Mouse (Mus musculus): Measurements from ENCODE around the gene Hgd. TPM values are rescaled to one million over a fixed set of nuclear protein-coding genes. Genes with fewer than 3 reads are reported as not detected.

Gene Hgd
- polyA plus RNA-seq, 1 experiment = 0.23 TPM

GRCm38 (mm10) chr16:37546312-37546711 lies 33.6 kb upstream of the Hgd start:
- Histone ChIP-seq H3K27me3 (ENCODE audit: control insufficient read depth, insufficient read depth, low read length) (no peaks in the 10 kb centered on the region), H3K4me3 (replicated peaks; ENCODE audit: insufficient read depth, low read depth, low read length) (no peak overlapping the region), H3K27ac (ENCODE audit: insufficient read depth, low read length) (no peak overlapping the region), H3K4me1 (ENCODE audit: control insufficient read depth, insufficient read depth, low read length) (no peaks in the 10 kb centered on the region)
- TF ChIP-seq POLR2A (IDR thresholded peaks at IDR 0.05; ENCODE audit: borderline replicate concordance, insufficient read depth, low read length) = no peak
- TF ChIP-seq CTCF (IDR thresholded peaks at IDR 0.05; ENCODE audit: borderline replicate concordance, insufficient read depth, low read depth, low read length) = no peak
- WGBS = 77% methylated on average over 5 of the region's 5 CpGs
- no peak for DNase-seq

- no peak for TF ChIP-seq CTCF (IDR thresholded peaks at IDR 0.05; ENCODE audit: borderline replicate concordance, insufficient read depth, low read depth, low read length)
- no peak for TF ChIP-seq POLR2A (IDR thresholded peaks at IDR 0.05; ENCODE audit: borderline replicate concordance, insufficient read depth, low read length)
- Histone ChIP-seq H3K27me3 (ENCODE audit: control insufficient read depth, insufficient read depth, low read length) (no peaks in the 10 kb centered on the region), H3K4me1 (ENCODE audit: control insufficient read depth, insufficient read depth, low read length) (no peaks in the 10 kb centered on the region), H3K4me3 (replicated peaks; ENCODE audit: insufficient read depth, low read depth, low read length) (no peak overlapping the region), H3K27ac (ENCODE audit: insufficient read depth, low read length) (no peak overlapping the region)
- WGBS = 51% methylated on average over 3 of the region's 3 CpGs
- DNase-seq = no peak
These were observed 29.7 kb upstream of the Hgd start for GRCm38 (mm10) chr16:37550266-37550665.

GRCm38 (mm10) chr16:37550981-37551380 lies 29.0 kb upstream of the Hgd start:
- DNase-seq = no peak
- H3K4me1 ChIP-seq (ENCODE audit: control insufficient read depth, insufficient read depth, low read length) = no peaks in the 10 kb centered on the region
- TF ChIP-seq POLR2A (IDR thresholded peaks at IDR 0.05; ENCODE audit: borderline replicate concordance, insufficient read depth, low read length) (no peak), CTCF (IDR thresholded peaks at IDR 0.05; ENCODE audit: borderline replicate concordance, insufficient read depth, low read depth, low read length) (no peak)
- H3K27ac ChIP-seq (ENCODE audit: insufficient read depth, low read length) = no peak overlapping the region
- no peaks in the 10 kb centered on the region for H3K27me3 ChIP-seq (ENCODE audit: control insufficient read depth, insufficient read depth, low read length)
- H3K4me3 ChIP-seq (replicated peaks; ENCODE audit: insufficient read depth, low read depth, low read length) = no peak overlapping the region
- 87% methylated on average over 2 of the region's 2 CpGs for WGBS

- 96% methylated on average over 3 of the region's 3 CpGs for WGBS
These were observed 27.1 kb upstream of the Hgd start for GRCm38 (mm10) chr16:37552824-37553223.

GRCm38 (mm10) chr16:37562414-37562813 lies 17.5 kb upstream of the Hgd start:
- Histone ChIP-seq H3K27me3 (ENCODE audit: control insufficient read depth, insufficient read depth, low read length) (no peaks in the 10 kb centered on the region), H3K4me3 (replicated peaks; ENCODE audit: insufficient read depth, low read depth, low read length) (no peak overlapping the region), H3K27ac (ENCODE audit: insufficient read depth, low read length) (no peak overlapping the region), H3K4me1 (ENCODE audit: control insufficient read depth, insufficient read depth, low read length) (no peaks in the 10 kb centered on the region)
- 81% methylated on average over 6 of the region's 6 CpGs for WGBS
- TF ChIP-seq POLR2A (IDR thresholded peaks at IDR 0.05; ENCODE audit: borderline replicate concordance, insufficient read depth, low read length) (no peak), CTCF (IDR thresholded peaks at IDR 0.05; ENCODE audit: borderline replicate concordance, insufficient read depth, low read depth, low read length) (no peak)
- no peak for DNase-seq

More at GRCm38 (mm10) chr16:37552824-37553223, 27.1 kb upstream of the Hgd start:
- no peak for DNase-seq
- Histone ChIP-seq H3K4me3 (replicated peaks; ENCODE audit: insufficient read depth, low read depth, low read length) (no peak overlapping the region), H3K27me3 (ENCODE audit: control insufficient read depth, insufficient read depth, low read length) (no peaks in the 10 kb centered on the region), H3K4me1 (ENCODE audit: control insufficient read depth, insufficient read depth, low read length) (no peaks in the 10 kb centered on the region), H3K27ac (ENCODE audit: insufficient read depth, low read length) (no peak overlapping the region)
- TF ChIP-seq POLR2A (IDR thresholded peaks at IDR 0.05; ENCODE audit: borderline replicate concordance, insufficient read depth, low read length) = no peak
- TF ChIP-seq CTCF (IDR thresholded peaks at IDR 0.05; ENCODE audit: borderline replicate concordance, insufficient read depth, low read depth, low read length) = no peak

GRCm38 (mm10) chr16:37562961-37563360 lies 17.0 kb upstream of the Hgd start:
- Histone ChIP-seq H3K27ac (ENCODE audit: insufficient read depth, low read length) (no peak overlapping the region), H3K27me3 (ENCODE audit: control insufficient read depth, insufficient read depth, low read length) (no peaks in the 10 kb centered on the region), H3K4me3 (replicated peaks; ENCODE audit: insufficient read depth, low read depth, low read length) (no peak overlapping the region), H3K4me1 (ENCODE audit: control insufficient read depth, insufficient read depth, low read length) (no peaks in the 10 kb centered on the region)
- WGBS = 90% methylated on average over 5 of the region's 5 CpGs
- no peak for DNase-seq
- TF ChIP-seq CTCF (IDR thresholded peaks at IDR 0.05; ENCODE audit: borderline replicate concordance, insufficient read depth, low read depth, low read length) (no peak), POLR2A (IDR thresholded peaks at IDR 0.05; ENCODE audit: borderline replicate concordance, insufficient read depth, low read length) (no peak)

- Histone ChIP-seq H3K4me3 (replicated peaks; ENCODE audit: insufficient read depth, low read depth, low read length) (no peak overlapping the region), H3K27ac (ENCODE audit: insufficient read depth, low read length) (no peak overlapping the region), H3K27me3 (ENCODE audit: control insufficient read depth, insufficient read depth, low read length) (no peaks in the 10 kb centered on the region), H3K4me1 (ENCODE audit: control insufficient read depth, insufficient read depth, low read length) (no peaks in the 10 kb centered on the region)
- TF ChIP-seq POLR2A (IDR thresholded peaks at IDR 0.05; ENCODE audit: borderline replicate concordance, insufficient read depth, low read length) (no peak), CTCF (IDR thresholded peaks at IDR 0.05; ENCODE audit: borderline replicate concordance, insufficient read depth, low read depth, low read length) (no peak)
- WGBS = 98% methylated on average over 1 of the region's 1 CpGs
- no peak for DNase-seq
These were observed 14.8 kb upstream of the Hgd start for GRCm38 (mm10) chr16:37565117-37565516.

GRCm38 (mm10) chr16:37566107-37566506 lies 13.8 kb upstream of the Hgd start:
- TF ChIP-seq CTCF (IDR thresholded peaks at IDR 0.05; ENCODE audit: borderline replicate concordance, insufficient read depth, low read depth, low read length) (no peak), POLR2A (IDR thresholded peaks at IDR 0.05; ENCODE audit: borderline replicate concordance, insufficient read depth, low read length) (no peak)
- H3K4me1 ChIP-seq (ENCODE audit: control insufficient read depth, insufficient read depth, low read length) = no peaks in the 10 kb centered on the region
- no peaks in the 10 kb centered on the region for H3K27me3 ChIP-seq (ENCODE audit: control insufficient read depth, insufficient read depth, low read length)
- WGBS = 60% methylated on average over 6 of the region's 6 CpGs
- H3K4me3 ChIP-seq (replicated peaks; ENCODE audit: insufficient read depth, low read depth, low read length) = no peak overlapping the region
- no peak for DNase-seq
- no peak overlapping the region for H3K27ac ChIP-seq (ENCODE audit: insufficient read depth, low read length)
